Mouse (Mus musculus) ES-Bruce4 (cell line): ENCODE measurements around the gene Plb1.

Experiments used
- CTCF ChIP-seq: IDR thresholded peaks from one replicate; pipeline ENCODE4 v1.8.1; 2011; ENCODE audit warnings: low read depth, low read length
- EP300 ChIP-seq: IDR thresholded peaks from 2 replicates; pipeline ENCODE4 v1.6.1; 2011; ENCODE audit warnings: low read depth, low read length; ENCODE audit not compliant: insufficient read depth

- TF ChIP-seq EP300 (no peak), CTCF (no peak)
These were observed 104.8 kb downstream of the Plb1 start for GRCm38 (mm10) chr5:32337336-32337735.
